ENCODE assay signal across 29 mouse cellular contexts in the genomic region with DNA sequence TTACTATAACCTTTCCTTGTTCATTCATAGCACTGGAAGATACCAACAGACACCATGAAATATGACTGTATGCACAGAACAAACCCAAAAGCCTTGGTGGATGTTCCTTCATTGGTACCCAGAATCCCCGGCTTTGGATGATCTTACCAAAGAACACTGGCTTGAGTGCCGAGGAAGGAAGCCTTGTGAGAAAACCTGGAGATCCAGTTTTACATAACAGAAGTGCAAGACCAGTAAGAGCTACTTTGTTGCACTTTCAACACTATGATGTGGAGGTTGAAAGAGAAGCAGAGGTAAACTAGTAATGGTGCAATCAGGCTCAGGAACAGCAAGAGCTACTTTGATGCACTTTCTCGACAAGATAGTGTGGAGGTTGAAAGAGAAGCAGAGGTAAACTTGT.
"Had no signal": no experiment of that assay in that cellular context is flagged by ENCODE, and none has a peak within 500 bp of the region (broad histone marks: within the 10 kb centered on the region; RNA-seq: fewer than 3 reads in every experiment).

No protein-coding gene starts in this region.

- ATAC-seq: forebrain, embryonic 13.5 days; forebrain, embryonic 14.5 days; forebrain, embryonic 15.5 days; forebrain, embryonic 16.5 days; forebrain, postnatal 0 days had no signal

- DNase-seq: cerebellum, adult 18-20 months; cerebellum, adult 2 months; cerebellum, adult 8-10 months; cerebellum, adult 9-10 months; cerebellum, adult 9-11 months; cerebellum, postnatal 10 days; cerebellum, postnatal 14 days; cerebellum, postnatal 25 days; cerebellum, postnatal 36 days; embryo, embryonic 11 days; forebrain, postnatal 0 days; gastrocnemius, adult 2 months; gastrocnemius, postnatal 10 days; gastrocnemius, postnatal 14 days; gastrocnemius, postnatal 25 days; gastrocnemius, postnatal 36 days; heart, adult 18-20 months; heart, adult 2 months had no signal

- H3K36me3 ChIP-seq: embryonic facial prominence, embryonic 10.5 days; embryonic facial prominence, embryonic 12.5 days; embryonic facial prominence, embryonic 13.5 days; embryonic facial prominence, embryonic 15.5 days; forebrain, embryonic 10.5 days; forebrain, embryonic 12.5 days; forebrain, embryonic 15.5 days had no signal

- H3K4me2 ChIP-seq: embryonic facial prominence, embryonic 12.5 days; embryonic facial prominence, embryonic 13.5 days; embryonic facial prominence, embryonic 15.5 days; forebrain, embryonic 12.5 days; forebrain, embryonic 13.5 days; forebrain, embryonic 15.5 days had no signal

- H3K4me3 ChIP-seq: embryonic facial prominence, embryonic 10.5 days; embryonic facial prominence, embryonic 12.5 days; embryonic facial prominence, embryonic 13.5 days; embryonic facial prominence, embryonic 15.5 days; erythroblast, embryonic 14.5 days; forebrain, embryonic 10.5 days; forebrain, embryonic 12.5 days; forebrain, embryonic 13.5 days; forebrain, embryonic 15.5 days; gastrocnemius, adult 2 months; heart, adult 2 months had no signal

- H3K27ac ChIP-seq: embryonic facial prominence, embryonic 10.5 days; embryonic facial prominence, embryonic 12.5 days; embryonic facial prominence, embryonic 13.5 days; embryonic facial prominence, embryonic 15.5 days; forebrain, embryonic 10.5 days; forebrain, embryonic 12.5 days; forebrain, embryonic 13.5 days; forebrain, embryonic 15.5 days; gastrocnemius, adult 2 months; heart, adult 2 months had no signal

- H3K9ac ChIP-seq: embryonic facial prominence, embryonic 12.5 days; embryonic facial prominence, embryonic 13.5 days; embryonic facial prominence, embryonic 15.5 days; forebrain, embryonic 12.5 days; forebrain, embryonic 13.5 days; forebrain, embryonic 15.5 days; forebrain, postnatal 0 days had no signal

- H3K9me3 ChIP-seq: embryonic facial prominence, embryonic 10.5 days; embryonic facial prominence, embryonic 12.5 days; embryonic facial prominence, embryonic 13.5 days; embryonic facial prominence, embryonic 15.5 days; forebrain, embryonic 10.5 days; forebrain, embryonic 12.5 days; forebrain, embryonic 13.5 days; forebrain, embryonic 15.5 days had no signal

- H3K27me3 ChIP-seq: embryonic facial prominence, embryonic 12.5 days; embryonic facial prominence, embryonic 13.5 days; embryonic facial prominence, embryonic 15.5 days; forebrain, embryonic 12.5 days; forebrain, embryonic 13.5 days; forebrain, embryonic 15.5 days had no signal

- H3K4me1 ChIP-seq: embryonic facial prominence, embryonic 10.5 days; embryonic facial prominence, embryonic 12.5 days; embryonic facial prominence, embryonic 13.5 days; embryonic facial prominence, embryonic 15.5 days had no signal
